Mouse (Mus musculus) fat pad, adult 2 months (tissue): ENCODE measurements at regions not wholly inside any gene's neighbourhood (a gene's known extent, or its start where the extent isn't known, plus 50 kb on each side); places are given as distances from the start of the nearest gene placed in this dataset.
"Not testable (repeated sequence)": the region's sequence is repeated elsewhere in the genome, so short reads cannot be mapped to it uniquely, and the experiment has no call there.

Experiments used
- DNase-seq: peaks from one replicate; pipeline ENCODE4 v3.0.0-alpha.2; 2011; ENCODE audit warnings: low read depth, low spot score; ENCODE audit errors: extremely low read depth

GRCm38 (mm10) chr14:71115095-71115797 lies 515.6 kb upstream of the Fam160b2 start:
- no peak for DNase-seq

GRCm38 (mm10) chr14:71113198-71113597 lies 513.6 kb upstream of the Fam160b2 start:
- DNase-seq: no peak

GRCm38 (mm10) chr14:71104617-71105016 lies 505.0 kb upstream of the Fam160b2 start:
- DNase-seq: no peak

GRCm38 (mm10) chr14:71103955-71104354 lies 504.3 kb upstream of the Fam160b2 start:
- DNase-seq: peak; percentile 7

GRCm38 (mm10) chr14:71095661-71096422 lies 496.2 kb upstream of the Fam160b2 start:
- DNase-seq: no peak

GRCm38 (mm10) chr14:71092626-71093326 lies 493.1 kb upstream of the Fam160b2 start:
- no peak for DNase-seq

GRCm38 (mm10) chr14:71085721-71086120 lies 486.1 kb upstream of the Fam160b2 start:
- no peak for DNase-seq

- DNase-seq: no peak
These were observed 482.7 kb upstream of the Fam160b2 start for GRCm38 (mm10) chr14:71082327-71082726.

- DNase-seq: no peak
These were observed 476.0 kb upstream of the Fam160b2 start for GRCm38 (mm10) chr14:71075671-71076070.

- no peak for DNase-seq
These were observed 474.4 kb upstream of the Fam160b2 start for GRCm38 (mm10) chr14:71074019-71074418.

GRCm38 (mm10) chr14:71065669-71066068 lies 466.0 kb upstream of the Fam160b2 start:
- DNase-seq: no peak

- no peak for DNase-seq
These were observed 457.0 kb upstream of the Fam160b2 start for GRCm38 (mm10) chr14:71056601-71057000.

- DNase-seq: no peak
These were observed 455.8 kb upstream of the Fam160b2 start for GRCm38 (mm10) chr14:71055480-71055879.

- DNase-seq: no peak
These were observed 454.4 kb upstream of the Fam160b2 start for GRCm38 (mm10) chr14:71053788-71054641.

- no peak for DNase-seq
These were observed 447.5 kb upstream of the Fam160b2 start for GRCm38 (mm10) chr14:71047096-71047495.

- DNase-seq: not testable (repeated sequence)
These were observed 444.5 kb upstream of the Fam160b2 start for GRCm38 (mm10) chr14:71043879-71044770.

GRCm38 (mm10) chr14:71036620-71037019 lies 437.0 kb upstream of the Fam160b2 start:
- no peak for DNase-seq

- no peak for DNase-seq
These were observed 434.0 kb upstream of the Fam160b2 start for GRCm38 (mm10) chr14:71033586-71033985.

GRCm38 (mm10) chr14:71030164-71030880 lies 430.7 kb upstream of the Fam160b2 start:
- DNase-seq: no peak
